Mouse (Mus musculus) liver, adult 2 months (tissue): ENCODE results near the gene Mrm2. TPM values are rescaled to one million over a fixed set of nuclear protein-coding genes. Genes with fewer than 3 reads are reported as not detected.

Source experiments
- DNase-seq: peaks from one replicate; pipeline ENCODE4 v3.0.0-alpha.2; 2011; ENCODE audit warnings: low read depth, low spot score; ENCODE audit errors: extremely low read depth
- H3K27ac ChIP-seq: fragments of 200-500 bp; replicated peaks from 2 replicates; pipeline ENCODE4 v1.5.1; 2012; ENCODE audit warnings: low read depth, mild to moderate bottlenecking, control low read depth, inconsistent platforms, low read length; ENCODE audit not compliant: insufficient read depth
- H3K27me3 ChIP-seq: fragments of 200-500 bp; 2 replicates; pipeline ENCODE4 v1.6.1; 2012; ENCODE audit warnings: mild to moderate bottlenecking, moderate library complexity, low read length, inconsistent platforms; ENCODE audit not compliant: control insufficient read depth, insufficient read depth
- H3K36me3 ChIP-seq: fragments of 200-500 bp; 2 replicates; pipeline ENCODE4 v1.6.1; 2012; ENCODE audit warnings: low read length, inconsistent platforms; ENCODE audit not compliant: control insufficient read depth, insufficient read depth
- H3K4me1 ChIP-seq: fragments of 200-500 bp; 2 replicates; pipeline ENCODE4 v1.6.1; 2011; ENCODE audit warnings: low read length; ENCODE audit not compliant: control insufficient read depth, insufficient read depth
- H3K4me3 ChIP-seq: fragments of 200-500 bp; 2 replicates; pipeline ENCODE4 v1.5.1; 2011; ENCODE audit warnings: low read depth, mild to moderate bottlenecking, control low read depth, low read length, moderate library complexity; ENCODE audit not compliant: insufficient read depth
- H3K79me2 ChIP-seq: fragments of 200-500 bp; 2 replicates; pipeline ENCODE4 v1.6.1; 2012; ENCODE audit warnings: inconsistent platforms, mild to moderate bottlenecking, low read length, moderate library complexity; ENCODE audit not compliant: control insufficient read depth, insufficient read depth
- H3K9ac ChIP-seq: fragments of 200-500 bp; 2 replicates; pipeline ENCODE4 v1.6.1; 2012; ENCODE audit warnings: low read depth, mild to moderate bottlenecking, control low read depth, inconsistent platforms, low read length
- CTCF ChIP-seq: fragments of 200-500 bp; IDR thresholded peaks from 2 replicates; pipeline ENCODE4 v1.5.1; 2011; ENCODE audit warnings: low read depth, low read length, control low read depth
- POLR2A ChIP-seq: fragments of 200-500 bp; IDR thresholded peaks from 2 replicates; pipeline ENCODE4 v1.6.1; 2011; ENCODE audit warnings: low read length, control low read depth; ENCODE audit not compliant: insufficient read depth; ENCODE audit errors: extremely low read depth
- WGBS: fragments of 180-500 bp; shearing (Covaris S2); methylation state at CpG from one replicate; pipeline ENCODE4 v1.1.7; 2018; 5-methylcytosine and 5-hydroxymethylcytosine counted together
- polyA plus RNA-seq: library from polyadenylated mRNA; depleted of rRNA; stranded (reverse); fragments of >200 nt; gene quantifications from 2 replicates; pipeline ENCODE4 v1.2.3, GENCODE M21; 2012
- total RNA-seq: library from RNA; depleted of rRNA; stranded (reverse); fragments of >200 nt; gene quantifications from 2 replicates; pipeline ENCODE4 v1.2.3, GENCODE M21; 2014

The Mrm2 gene
- total and polyA plus RNA-seq, 2 experiments = 8.0 to 8.4 TPM

DNA sequence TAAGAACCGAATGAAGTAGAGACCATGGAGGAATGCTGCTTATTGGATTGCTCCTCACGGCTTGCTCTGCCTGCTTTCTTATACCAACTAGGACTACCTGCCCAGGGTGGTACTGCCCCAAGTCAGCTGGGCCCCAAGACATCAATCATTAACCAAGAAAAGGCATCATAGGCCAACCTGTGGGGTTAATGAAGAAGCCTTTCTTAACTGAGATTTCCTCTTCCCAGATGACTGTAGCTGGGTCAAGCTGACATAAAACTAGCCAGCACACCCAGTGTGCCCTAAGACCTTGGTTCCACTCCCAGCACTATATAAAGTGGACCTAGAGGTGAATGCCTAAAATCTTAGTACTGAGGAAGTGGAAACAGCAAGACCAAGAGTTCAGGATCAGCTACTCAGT is 42.5 kb downstream of the Mrm2 start:
- WGBS = 93% methylated on average over 2 of the region's 2 CpGs

DNA sequence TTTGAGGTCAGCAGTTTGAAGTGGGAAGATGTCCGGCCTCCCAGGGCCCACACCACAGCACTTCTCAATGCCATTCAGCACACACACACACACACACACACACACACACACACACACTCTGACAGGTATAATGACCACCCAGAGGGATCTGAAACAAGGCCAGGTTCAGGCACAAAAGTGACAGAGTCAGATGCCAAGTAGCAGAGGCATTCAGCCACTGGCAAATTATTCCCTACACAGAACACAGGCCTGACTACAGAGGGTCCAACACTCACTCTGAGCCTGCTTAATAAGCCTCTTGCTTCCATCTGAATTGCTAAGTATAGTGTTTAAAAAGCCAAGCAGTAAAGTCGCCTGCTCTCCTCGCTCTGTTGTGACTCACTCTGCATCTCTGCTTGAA is 43.4 kb downstream of the Mrm2 start:
- DNase-seq = no peak
- TF ChIP-seq CTCF = no peak
- no peak for TF ChIP-seq POLR2A
- H3K79me2 ChIP-seq = no peaks in the 10 kb centered on the region
- no peak overlapping the region for H3K9ac ChIP-seq
- no peaks in the 10 kb centered on the region for H3K4me1 ChIP-seq
- H3K4me3 ChIP-seq = no peak overlapping the region
- WGBS = 96% methylated on average over 3 of the region's 3 CpGs
- no peak overlapping the region for H3K27ac ChIP-seq
- H3K27me3 ChIP-seq = no peaks in the 10 kb centered on the region
- no peaks in the 10 kb centered on the region for H3K36me3 ChIP-seq

More for the DNA sequence above, 42.5 kb downstream of the Mrm2 start:
- H3K4me1 ChIP-seq = no peaks in the 10 kb centered on the region
- no peak overlapping the region for H3K9ac ChIP-seq
- H3K36me3 ChIP-seq = no peaks in the 10 kb centered on the region
- H3K79me2 ChIP-seq = no peaks in the 10 kb centered on the region
- no peak overlapping the region for H3K27ac ChIP-seq
- no peak overlapping the region for H3K4me3 ChIP-seq
- DNase-seq = peak; percentile 44
- no peaks in the 10 kb centered on the region for H3K27me3 ChIP-seq
- TF ChIP-seq POLR2A = no peak
- TF ChIP-seq CTCF = no peak

DNA sequence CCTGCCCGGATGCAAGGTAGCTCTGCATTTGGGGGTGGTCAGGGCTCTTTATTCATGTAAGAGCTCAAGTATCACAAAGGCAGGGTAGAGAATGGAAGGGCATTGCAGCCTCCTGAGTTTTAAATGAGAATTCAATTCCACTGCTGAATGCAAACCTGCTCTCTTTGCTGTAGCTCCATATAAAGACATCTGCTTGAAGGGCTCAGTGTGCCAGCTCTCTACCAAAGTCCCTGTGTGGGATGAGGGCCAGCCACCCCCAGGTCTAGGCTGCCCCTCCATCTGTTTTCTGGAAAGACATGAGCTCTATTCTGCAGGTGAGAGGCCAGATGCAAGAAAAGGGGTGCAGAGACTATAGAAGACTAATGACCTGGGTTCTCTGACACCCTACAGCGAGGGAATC is 46.9 kb downstream of the Mrm2 start:
- 99% methylated on average over 2 of the region's 2 CpGs for WGBS
- Histone ChIP-seq H3K9ac (no peak overlapping the region), H3K4me3 (no peak overlapping the region), H3K36me3 (no peaks in the 10 kb centered on the region), H3K4me1 (peaks cover 5% of the 10 kb centered on the region), H3K27me3 (no peaks in the 10 kb centered on the region), H3K79me2 (no peaks in the 10 kb centered on the region), H3K27ac (no peak overlapping the region)
- no peak for TF ChIP-seq CTCF
- TF ChIP-seq POLR2A = no peak
- no peak for DNase-seq

DNA sequence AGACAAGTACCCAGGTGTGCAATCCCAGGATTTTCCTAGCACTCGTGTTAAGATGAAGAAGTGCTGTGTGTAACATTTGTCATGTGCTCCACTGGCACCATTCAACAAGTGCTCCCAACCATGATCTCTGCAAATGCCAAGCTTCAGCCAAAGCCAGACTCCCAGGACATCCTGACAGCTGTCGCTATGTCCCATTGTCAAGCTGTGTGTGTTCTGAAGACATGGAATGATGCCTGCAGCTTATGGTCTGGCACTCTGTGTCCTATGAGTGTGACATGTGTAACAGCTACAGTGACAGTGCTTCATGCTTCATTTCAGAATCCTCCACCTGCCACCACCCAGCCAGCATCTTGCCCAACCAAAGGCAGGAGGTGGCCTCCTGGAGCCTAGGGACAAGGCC is 47.7 kb downstream of the Mrm2 start:
- Histone ChIP-seq H3K4me3 (no peak overlapping the region), H3K4me1 (peaks cover 5% of the 10 kb centered on the region), H3K27me3 (no peaks in the 10 kb centered on the region), H3K36me3 (no peaks in the 10 kb centered on the region), H3K27ac (no peak overlapping the region), H3K79me2 (no peaks in the 10 kb centered on the region), H3K9ac (no peak overlapping the region)
- TF ChIP-seq POLR2A (no peak), CTCF (no peak)
- no peak for DNase-seq
- 99% methylated on average over 2 of the region's 2 CpGs for WGBS

DNA sequence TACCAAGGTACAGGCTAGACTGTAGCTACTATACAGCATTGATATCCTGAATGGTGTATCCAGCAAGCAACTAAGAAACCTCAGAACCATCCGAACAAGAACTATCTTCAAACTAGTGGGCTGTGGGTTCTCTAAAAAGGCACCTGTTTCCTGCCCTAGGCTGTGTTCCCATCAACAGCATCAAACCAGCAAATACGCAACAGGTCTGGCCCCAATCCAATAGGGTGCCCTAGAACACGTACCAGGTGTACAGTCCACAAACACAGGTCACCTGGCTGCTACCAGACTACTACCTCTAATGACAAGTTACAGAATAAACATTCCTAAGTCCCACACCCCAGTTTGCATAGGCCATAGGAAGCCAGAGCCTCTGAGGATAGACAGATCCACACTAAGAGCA is 48.8 kb downstream of the Mrm2 start:
- H3K27ac ChIP-seq = peak overlapping the region; percentile 41
- WGBS = 47% methylated on average over 3 of the region's 3 CpGs

DNA sequence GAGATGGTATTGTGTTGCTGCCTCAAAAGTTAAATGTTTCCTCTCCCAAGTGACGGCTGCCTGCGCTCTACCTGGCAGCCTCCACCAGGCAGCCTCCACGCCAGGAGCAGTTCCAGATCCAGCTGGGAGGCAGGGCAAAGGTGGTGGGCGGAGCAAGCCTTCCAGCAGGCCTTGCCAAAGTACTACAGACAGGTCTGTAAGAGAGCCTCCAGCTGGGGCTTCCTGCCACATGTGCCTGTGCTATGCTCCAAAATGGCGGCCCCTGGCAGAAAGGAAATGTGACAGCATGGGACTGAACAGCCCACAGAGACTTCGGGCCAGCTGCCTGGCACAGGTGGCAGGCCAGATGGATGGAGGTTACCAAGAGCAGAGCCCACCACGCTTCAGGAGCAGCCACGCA is 49.3 kb downstream of the Mrm2 start:
- H3K9ac ChIP-seq = no peak overlapping the region
- 47% methylated on average over 8 of the region's 8 CpGs for WGBS
- no peaks in the 10 kb centered on the region for H3K27me3 ChIP-seq
- peak; percentile 31 for TF ChIP-seq CTCF
- no peak for TF ChIP-seq POLR2A
- peak; percentile 86 for DNase-seq
- H3K79me2 ChIP-seq = no peaks in the 10 kb centered on the region
- H3K4me1 ChIP-seq = peaks cover 5% of the 10 kb centered on the region
- H3K27ac ChIP-seq = peak overlapping the region; percentile 41
- no peak overlapping the region for H3K4me3 ChIP-seq
- H3K36me3 ChIP-seq = no peaks in the 10 kb centered on the region

More for the DNA sequence above, 48.8 kb downstream of the Mrm2 start:
- DNase-seq = peak; percentile 85
- Histone ChIP-seq H3K27me3 (no peaks in the 10 kb centered on the region), H3K9ac (no peak overlapping the region), H3K4me1 (peaks cover 5% of the 10 kb centered on the region), H3K79me2 (no peaks in the 10 kb centered on the region), H3K4me3 (no peak overlapping the region), H3K36me3 (no peaks in the 10 kb centered on the region)
- TF ChIP-seq POLR2A = no peak
- TF ChIP-seq CTCF = no peak
